Mouse (Mus musculus) spleen, postnatal 4 days (tissue): ENCODE results near the gene Tprn.
"Not testable (repeated sequence)": the region's sequence is repeated elsewhere in the genome, so short reads cannot be mapped to it uniquely, and the experiment has no call there.

Source experiments
- DNase-seq, 2 experiments: peaks; one replicate each; pipeline ENCODE4 v3.0.0; 2022; ENCODE audit warnings: low spot score in 2 of 2

Tprn gene

DNA sequence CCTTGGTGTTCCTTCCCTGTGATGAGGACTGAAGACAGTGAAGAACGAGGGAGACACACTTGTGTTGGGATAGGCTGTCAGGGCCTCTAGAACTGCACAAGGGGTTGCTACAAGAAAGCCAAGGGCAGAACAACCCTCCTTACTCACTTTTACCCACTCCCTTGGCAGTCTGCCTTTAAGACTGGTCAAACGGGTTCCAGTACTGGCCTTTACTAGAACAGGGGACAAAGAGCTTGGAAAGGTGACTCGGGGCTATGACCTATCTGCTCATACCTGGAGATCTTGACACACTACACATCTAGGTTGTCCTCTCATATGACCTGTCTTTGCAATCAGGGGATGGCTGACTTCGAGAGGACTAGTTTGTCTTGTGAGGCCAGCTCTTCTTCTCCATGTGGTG, 24.9 kb upstream of the Tprn start:
- no peak for DNase-seq

DNA sequence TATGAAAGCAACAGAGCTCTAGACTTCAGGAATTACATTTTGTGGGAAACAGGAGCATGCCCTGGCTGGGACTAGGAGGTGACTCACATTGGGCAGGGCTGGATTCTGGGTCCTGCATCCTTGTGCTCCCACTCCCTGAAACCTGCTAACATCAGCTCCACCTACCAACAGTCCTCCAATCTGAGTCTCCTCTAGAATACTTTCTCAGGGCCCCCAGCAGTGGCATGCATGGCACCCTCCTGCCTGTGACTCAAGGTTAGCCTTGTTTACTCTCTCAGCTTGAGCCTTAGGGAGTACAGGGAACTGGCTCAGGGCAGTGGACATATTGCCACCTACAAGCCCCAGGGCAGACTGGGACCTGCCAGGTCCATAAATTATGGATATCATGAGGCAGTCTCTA, 24.3 kb upstream of the Tprn start:
- DNase-seq = no peak

DNA sequence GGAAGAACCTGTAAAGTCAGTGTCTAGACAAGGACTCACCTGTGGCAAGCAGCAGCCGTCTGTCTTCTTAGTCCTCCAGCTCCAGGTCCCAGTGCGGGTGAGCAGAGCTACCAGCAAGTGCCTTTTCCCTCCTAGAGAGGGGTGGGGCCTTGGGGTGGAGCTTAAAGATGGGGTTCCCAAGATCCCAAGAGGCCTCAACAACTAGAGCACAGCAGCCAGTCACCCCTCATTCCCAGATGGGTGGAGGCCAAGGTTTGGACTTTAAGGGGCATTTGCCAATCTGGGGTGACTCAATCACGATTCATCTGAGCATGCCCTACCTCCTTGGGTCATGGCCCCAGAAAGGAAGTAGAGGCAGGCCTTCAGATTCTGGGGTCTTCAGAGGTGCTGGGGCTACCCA, 22.7 kb upstream of the Tprn start:
- no peak for DNase-seq

DNA sequence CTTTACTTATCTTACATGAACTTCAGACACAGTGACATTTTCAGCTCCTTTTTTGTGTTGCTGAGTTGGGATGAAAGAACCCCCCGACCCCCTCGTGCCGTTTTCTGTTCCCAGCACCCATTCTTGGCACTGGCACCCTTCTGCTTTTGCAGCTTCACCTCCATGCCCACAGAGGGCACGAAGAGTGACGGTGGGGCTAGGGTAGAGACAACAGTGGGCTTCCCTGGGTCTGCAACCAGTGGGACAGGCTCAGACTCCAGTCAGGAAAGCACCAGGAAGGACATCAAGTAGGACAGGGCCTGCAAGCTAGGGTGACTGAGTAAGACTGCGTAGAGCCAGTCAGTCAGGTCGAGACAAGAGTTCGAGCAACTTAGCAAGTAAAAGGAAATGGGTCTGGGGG, 22.1 kb upstream of the Tprn start:
- no peak for DNase-seq

DNA sequence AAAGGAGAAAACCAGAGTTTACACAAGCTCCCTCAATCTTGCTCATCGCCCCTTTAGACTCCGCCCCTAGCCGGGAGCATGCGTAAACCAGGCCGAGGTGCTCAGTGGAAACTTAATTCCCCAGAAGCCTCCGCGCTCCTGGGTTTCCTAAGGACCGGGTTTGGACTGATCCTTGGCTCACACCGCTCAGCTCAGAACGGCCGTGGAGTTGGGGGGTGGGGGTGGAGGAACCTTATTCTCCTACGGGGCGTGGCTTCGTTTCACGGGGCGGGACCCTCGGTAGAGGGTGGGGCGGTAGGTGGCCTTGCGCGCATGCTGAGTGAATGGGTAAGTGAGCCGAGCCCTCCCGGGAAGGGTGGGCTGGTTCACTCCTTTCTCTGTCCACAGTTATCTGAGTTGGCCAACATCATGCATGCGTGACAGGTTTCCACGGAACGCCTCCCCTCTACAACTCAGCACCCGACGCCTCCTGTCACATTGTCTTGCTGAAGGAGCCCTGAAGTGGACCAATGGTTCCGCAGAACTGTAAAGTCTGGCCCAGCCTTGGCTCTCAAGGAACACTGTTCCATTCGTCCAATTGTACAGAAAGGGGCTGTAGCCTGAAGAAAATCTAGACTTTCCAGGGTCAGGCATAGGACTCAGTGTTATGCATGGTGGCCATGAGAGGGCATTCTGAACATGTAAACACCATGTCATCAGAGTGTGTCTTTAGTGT, 21.5 kb upstream of the Tprn start:
- DNase-seq = peak in 1 of 2 experiments; percentile 52

DNA sequence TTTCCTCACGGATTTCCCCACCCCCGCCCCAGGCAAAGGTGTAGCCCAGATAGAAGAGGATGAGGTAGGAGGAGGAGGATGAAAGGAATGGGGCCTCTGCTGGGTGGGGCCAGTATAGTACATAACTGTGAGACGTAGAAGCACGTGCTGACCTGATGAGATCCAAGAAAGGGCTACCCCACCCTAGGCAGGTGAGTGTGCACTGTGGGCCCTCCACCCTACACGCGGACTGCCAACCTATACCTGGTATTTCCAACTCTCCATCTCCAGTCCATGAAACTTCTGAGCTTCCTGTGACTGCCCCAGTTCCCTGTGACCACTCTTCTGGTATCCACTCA, 21.0 kb upstream of the Tprn start:
- DNase-seq = no peak

DNA sequence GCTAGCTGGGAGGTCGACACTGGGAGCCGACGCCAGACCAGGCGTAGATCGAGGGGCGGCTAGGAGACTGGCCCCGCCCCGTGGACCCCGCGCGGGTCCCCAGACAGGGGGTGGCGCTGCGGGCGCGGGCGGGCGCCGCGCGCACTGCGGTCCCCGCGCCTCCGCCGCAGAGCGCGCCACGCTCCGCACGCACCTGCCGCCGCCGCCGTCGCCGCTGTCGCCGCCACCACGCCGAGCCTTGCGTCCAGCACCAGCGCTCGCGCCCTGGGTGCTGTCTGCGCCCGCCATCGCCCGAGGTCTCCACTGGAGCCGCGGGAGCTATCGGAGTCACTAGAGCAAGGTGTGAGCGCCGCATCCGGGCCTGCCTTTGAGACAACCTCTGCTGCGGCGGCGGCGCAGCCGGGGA, 20.3 kb upstream of the Tprn start, which contains the start of the genes Rnf208 and Cysrt1:
Gene Rnf208, plus strand, starts transcription at position 155 of the 406 bp plus-strand sequence.
Gene Cysrt1, minus strand, starts transcription at position 352 of the 406 bp plus-strand sequence.
- no peak for DNase-seq

DNA sequence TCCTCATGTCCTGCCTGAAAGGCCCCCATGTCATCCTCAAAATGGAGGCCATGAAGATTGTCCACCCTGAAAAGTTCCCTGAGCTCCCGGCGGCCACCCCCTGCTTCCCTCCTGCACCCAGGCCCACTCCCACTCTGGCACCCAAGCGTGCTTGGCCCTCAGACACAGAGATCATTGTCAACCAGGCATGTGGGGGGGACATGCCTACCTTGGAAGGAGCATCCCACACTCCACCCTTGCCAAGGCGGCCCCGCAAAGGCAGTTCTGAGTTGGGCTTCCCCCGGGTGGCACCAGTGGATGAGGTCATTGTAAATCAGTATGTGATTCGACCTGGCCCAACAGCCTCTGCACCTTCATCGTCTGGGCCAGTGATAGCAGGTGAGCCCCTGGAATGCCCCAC, 19.1 kb upstream of the Tprn start:
- DNase-seq = no peak

DNA sequence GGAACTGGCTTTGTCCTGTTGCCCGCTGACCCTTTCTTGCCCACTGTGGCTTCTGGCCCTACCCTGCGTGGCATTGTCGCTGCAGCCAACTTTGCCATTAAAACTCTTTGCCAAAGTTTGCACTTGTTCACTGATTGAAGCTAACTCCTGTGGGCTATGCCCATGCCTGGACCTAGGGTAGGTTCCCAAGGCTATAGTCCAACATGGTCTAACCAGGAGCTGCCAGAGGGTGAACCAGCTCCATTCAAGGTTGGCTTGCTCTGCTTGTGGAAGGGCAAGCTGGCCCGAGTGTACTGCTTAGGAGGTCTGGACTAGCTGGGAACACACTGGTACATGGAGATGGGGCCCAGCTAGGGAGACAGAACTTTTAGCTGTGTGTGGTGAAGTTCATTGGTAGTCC, 18.3 kb upstream of the Tprn start:
- no peak for DNase-seq

DNA sequence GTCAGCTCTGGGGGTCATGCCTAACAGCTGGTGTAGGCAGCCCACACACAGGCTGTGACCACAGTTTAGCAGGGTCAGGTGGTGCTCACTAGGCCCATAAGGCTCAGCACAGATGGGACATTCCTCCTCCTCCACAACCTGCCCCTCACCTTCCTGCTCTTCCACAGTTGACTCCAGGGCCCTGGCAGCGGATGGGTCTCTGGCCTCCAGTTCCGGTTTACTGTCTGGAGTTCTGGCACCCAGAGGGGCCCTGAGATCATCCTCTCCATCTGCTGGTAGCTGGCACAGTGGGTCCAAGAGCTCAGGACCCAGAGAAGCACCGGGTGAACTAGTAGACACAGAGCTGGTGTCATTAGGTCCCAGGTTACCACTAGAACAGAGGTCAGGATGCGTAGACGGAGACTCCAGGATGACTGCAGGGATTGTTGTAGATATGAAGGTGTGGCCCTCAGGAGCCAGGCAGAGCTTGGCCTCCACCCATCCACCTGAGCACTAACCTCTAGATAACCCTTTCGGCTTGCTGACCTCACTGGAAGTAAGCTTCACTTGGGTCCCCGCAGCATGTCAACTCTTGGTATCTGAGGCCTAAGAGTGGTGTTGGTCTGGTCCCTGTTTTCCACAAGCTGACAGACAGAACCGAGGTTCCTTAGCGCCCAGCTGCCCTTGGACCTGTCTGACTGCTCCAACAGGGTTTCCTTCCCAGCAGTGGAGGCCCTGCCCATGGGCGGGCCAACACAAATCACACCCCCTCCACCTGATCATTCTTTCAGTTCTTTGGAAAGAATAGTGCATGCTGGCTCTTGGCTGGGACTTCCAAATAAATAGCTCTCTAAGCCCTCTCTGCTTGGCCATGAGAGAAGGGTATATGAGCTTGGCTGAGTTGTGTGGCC, 16.0 kb upstream of the Tprn start, which contains the start of gene AL732309.1:
Gene AL732309.1, minus strand, starts transcription at position 681 of the 890 bp plus-strand sequence.
- no peak for DNase-seq

DNA sequence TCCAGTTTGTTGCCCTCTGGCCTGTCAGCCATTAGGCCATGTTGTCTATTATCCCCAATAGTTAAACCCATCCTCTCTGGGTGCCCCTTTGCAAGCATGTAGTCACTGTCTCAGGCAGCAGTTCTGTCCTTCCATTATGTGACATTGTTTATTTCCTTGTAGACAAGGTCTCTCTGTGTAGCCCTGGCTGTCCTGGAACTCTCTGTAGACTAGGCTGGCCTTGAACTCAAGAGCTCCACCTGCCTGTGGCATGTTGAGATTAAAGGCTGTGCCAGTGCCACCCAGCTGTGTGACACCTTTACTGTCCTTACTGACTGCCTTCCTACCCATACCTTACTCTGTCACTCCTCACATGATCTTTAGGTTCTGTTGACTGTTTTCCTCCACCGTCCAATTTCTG, 10.1 kb upstream of the Tprn start:
- DNase-seq = no peak

DNA sequence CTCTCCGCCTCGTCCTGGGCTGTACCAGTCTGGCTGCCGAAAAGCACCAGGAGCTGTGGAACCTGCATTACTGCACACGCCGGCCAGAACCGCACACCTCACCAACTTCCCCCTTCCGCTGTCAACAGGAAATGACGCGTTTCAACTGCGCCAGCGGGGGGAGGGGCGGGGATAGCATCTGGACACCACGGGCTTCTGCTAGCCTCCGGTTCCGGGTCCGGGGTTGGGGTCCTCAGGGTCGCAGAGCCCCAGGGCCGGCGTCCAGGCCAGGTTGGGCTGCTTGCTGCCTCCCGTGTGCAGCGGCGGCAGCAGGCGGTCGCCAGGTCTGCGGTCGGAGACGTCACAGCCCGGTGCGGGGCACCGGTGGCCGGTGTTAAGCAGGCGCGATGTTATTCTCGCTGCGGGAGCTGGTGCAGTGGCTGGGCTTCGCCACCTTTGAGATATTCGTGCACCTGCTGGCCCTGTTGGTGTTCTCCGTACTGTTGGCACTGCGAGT, 7.1 kb upstream of the Tprn start, which contains the start of gene Tmem203:
Gene Tmem203, plus strand, starts transcription at position 156 of the 496 bp plus-strand sequence.
- DNase-seq = peak; percentile 83 to 92

DNA sequence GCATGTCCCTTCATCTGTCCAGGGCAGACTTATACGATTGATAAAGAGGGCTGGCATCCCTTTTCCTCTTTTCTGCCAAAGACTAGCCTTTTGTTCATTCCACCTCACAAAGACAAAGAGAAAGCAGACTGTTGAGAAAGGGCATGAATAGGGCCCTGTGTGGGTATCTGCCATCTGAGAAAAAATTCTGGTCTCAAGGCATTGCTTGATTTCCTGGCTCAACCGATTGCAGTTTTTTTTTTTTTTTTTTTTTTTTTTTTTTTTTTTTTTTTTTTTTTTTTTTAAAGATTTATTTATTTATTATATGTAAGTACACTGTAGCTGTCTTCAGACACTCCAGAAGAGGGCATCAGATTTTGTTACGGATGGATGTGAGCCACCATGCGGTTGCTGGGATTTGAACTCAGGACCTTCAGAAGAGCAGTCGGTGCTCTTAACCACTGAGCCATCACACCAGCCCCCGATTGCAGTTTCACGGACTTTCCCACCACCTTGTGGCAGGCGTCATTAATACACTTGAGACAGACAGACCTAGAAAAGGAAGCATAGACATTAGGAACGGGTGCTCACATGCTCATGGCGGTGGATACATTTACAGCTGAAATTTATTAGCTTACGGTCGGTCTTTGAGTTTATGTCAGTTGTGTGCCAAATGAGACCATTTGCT, 5.8 kb upstream of the Tprn start:
- peak; percentile 68 to 81 for DNase-seq

DNA sequence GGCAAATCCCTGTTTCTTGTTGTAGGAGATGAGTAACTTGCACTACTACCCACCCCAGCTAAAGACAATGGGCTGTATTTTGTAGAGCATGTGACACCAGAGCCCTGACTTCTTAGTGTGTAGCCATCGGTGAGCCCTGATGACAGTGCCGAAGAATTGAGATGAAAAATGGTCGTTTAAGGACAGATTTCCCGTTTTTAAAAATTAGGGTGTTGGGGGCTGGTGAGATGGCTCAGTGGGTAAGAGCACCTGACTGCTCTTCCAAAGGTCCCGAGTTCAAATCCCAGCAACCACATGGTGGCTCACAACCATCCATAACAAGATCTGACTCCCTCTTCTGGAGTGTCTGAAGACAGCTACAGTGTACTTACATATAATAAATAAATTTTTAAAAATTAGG, 5.2 kb upstream of the Tprn start:
- not testable (repeated sequence) for DNase-seq

DNA sequence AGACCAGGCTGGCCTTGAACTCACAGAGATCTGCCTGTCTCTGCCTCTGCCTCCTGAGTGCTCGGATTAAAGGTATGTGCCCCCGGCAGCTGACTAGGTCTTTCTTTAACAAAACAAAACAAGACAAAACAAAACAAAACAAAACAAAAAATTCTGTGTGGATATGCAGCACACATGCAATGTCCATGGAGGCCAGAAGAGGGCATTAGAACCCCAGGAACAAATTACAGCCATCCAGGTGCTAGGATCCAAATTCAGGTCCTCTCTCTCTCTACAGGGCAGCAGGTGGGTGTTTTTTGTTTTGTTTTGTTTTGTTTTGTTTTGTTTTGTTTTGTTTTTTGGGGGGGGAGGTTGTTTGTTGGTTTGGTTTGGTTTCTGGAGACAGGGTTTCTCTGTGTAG, 3.5 kb upstream of the Tprn start:
- DNase-seq = no peak

DNA sequence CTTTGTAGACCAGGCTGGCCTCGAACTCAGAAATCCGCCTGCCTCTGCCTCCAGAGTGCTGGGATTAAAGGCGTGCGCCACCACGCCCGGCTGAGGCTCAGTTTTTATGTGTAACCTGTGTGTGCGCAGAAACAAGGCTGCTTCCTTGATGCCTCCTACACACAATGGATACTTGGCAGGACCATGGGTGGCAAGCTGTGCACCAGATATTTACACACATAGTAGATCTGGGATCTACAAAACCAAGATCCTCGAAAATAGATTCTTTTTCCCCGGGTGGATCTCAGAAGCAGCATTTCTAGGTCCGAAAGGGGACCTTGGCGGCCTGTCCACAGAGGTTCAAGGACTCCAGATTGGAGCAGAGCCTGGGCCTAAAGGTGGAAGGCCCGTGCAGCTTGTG, 548 bp upstream of the Tprn start:
- no peak for DNase-seq

DNA sequence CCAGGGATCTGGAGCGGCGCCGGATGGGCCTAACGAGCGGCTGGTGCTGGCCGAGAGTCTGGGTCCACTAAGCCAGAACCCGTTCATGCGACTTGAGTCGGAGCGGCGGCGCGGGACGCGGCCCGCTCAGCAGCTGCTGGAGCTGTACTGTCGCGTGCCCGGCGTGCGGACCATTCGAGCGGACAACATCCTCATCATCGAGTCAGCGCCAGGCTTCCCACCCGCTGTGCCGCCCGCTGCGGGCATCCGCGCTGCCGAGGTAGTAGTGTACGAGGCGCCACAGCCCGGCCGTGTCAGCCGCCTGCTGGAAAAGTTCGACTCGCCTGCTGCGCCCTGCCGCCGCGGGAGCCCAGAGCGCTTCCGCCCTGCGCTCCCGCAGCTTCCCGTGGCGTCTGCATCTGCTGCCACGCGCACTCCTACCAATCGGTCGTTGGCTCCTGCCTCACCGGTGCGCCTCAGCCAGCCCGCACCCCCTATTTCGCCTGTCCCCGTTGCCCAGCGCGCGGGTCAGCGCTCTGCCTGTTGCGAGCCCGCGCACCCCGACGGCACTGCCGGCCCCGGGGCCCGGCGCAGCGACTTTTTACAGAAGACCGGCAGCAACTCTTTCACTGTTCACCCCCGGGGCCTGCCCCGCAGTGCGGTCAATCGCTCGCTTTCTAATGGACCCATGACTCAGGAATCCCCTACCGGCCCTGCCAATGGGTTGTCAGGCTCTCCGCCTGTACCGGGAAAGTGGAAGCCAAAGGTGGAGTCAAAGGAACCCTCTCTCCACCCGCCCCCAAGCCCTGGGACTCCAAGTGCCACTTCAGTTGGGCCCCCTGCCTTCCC, 591 bp downstream of the Tprn start:
- DNase-seq = peak; percentile 59 to 81

DNA sequence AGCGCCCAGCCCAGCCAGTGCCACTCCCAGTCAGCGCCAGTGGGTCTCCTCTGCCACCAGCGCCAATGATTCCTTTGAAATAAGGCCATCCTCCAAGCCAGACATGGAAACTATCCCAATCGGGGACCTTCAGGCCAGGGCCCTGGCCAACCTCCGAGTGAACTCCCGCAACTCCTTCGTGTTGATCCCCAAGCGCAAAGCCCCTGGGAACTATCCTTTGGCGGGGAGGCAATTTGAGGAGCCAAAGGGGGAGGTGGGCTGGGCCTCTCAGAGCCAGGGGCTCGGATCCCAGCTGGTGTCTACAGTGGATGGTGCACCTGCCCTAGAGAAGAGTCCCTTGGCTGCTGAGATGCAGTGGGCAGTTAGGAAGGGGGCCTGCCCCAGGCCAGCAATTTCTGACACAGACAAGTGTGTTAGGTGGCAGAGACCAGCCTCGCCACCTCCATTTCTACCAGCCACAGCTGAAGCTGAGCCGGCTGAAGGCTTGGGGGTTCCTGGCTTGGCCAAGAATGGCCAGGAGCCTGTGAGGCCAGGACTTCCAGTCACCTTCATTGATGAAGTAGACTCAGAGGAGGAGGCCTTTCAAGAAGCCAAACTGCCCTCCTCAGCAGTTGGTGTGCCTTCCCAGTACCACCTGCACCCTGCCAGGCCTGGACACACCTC, 1.3 kb downstream of the Tprn start:
- no peak for DNase-seq

DNA sequence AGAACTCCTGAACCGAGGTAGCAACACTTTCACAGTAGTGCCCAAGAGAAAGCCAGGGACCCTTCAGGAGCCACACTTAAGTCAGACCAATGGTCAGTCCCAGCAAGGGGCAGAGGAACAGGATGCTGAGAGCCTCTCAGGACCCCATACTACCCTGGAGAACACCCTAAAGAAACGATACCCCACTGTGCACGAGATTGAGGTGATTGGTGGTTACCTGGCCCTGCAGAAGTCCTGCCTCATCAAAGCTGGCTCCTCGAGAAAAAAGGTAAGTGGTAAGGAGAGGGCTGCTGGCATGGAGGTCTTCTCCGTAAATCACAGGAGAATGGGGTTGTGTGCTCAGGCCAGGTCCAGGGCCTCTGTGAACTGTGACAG, 1.9 kb downstream of the Tprn start:
- DNase-seq = no peak

DNA sequence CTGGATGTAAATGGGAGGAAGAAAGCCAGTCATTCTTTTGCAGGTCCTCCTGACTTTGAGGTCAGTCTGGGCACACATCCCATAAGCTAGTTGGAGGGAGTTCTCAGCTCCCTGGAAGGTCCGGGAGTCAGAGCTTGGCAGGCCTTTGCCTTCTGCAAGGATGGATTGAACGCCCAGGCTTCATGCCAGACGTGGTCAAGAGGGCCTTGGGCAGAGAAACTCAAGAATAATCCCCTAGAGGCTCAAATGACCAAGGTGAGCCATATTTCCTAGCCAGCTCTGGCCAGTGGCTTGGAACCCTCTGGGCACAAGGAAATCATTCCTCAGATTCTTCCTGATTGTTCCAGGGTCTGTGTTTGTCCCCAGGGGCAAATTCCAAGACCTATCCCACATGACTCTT, 2.4 kb downstream of the Tprn start:
- no peak for DNase-seq
